Mouse (Mus musculus) spleen, adult 2 months (tissue): Measurements from ENCODE around the gene Ccdc171.

Source experiments
- CTCF ChIP-seq: fragments of 200-500 bp; IDR thresholded peaks from 2 replicates; pipeline ENCODE4 v1.5.1; 2011; ENCODE audit warnings: mild to moderate bottlenecking, inconsistent platforms; ENCODE audit not compliant: insufficient read depth, insufficient read length, insufficient replicate concordance; ENCODE audit errors: extremely low read depth
- POLR2A ChIP-seq: fragments of 200-500 bp; IDR thresholded peaks from 2 replicates; pipeline ENCODE4 v1.6.1; 2011; ENCODE audit warnings: low read depth, low read length, inconsistent platforms

- TF ChIP-seq CTCF (no peak), POLR2A (no peak)
Observed at GRCm38 (mm10) chr4:83509600-83509999, 15.7 kb upstream of the Ccdc171 start.
